Mouse (Mus musculus): ENCODE measurements around the gene Lama5.
"Not testable (repeated sequence)": the region's sequence is repeated elsewhere in the genome, so short reads cannot be mapped to it uniquely, and the experiment has no call there.

Gene Lama5

DNA sequence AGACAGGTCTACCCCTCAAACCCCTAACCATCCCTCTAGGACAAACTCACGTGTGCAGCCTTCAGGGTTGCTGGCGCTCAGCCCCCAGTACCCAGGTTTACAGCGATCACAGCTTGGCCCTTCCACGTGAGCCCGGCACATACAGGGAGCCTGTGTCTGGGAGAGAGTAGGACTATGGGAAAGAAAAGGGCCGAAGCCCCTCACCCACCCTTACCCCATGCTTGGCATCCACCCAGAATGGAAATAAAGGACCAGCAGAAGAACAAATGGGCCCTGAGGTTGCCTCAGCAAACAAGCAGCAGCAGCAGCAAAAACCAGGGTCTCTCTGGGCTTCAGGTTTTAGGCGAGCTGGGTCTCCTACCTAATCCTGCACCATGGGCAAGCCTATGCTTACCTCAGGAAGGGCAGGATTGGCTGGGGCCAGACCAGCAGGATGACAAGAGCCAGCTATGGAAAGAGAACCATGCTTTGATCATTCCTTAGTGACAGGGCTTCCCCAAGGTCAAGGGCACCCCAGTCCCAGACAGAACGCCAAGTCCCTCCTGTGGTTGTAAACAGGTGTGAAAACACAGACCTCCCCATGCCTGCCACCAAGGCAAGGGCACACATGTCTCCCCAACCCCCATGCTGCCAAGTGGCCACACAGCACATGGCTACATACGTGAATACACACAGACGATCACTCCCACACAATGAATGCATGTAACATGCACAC is 28.2 kb downstream of the Lama5 start:
- DNase-seq (ENCODE audit: low spot score), result no peak

GRCm38 (mm10) chr2:180196610-180197322 is 28.9 kb downstream of the Lama5 start:
- no peak for DNase-seq (ENCODE audit: low spot score)

DNA sequence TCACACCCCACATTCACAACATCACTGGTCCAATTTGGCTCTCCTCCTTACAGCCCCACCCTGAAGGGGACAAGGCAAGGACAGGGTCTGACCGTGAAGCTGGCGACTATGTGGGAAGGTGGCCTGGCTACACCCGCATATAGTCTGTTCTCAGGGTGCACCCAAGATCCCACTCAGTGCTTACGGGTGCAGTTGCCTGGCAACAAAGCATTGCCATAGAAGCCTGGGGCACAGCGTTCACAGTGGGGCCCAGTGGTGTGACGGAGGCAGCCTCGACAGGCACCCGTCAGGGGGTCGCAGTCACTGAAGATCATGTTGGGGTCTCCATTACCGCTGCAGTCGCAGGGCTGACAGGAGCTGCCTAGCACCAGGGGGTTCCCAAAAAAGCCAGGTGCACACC is 38.3 kb downstream of the Lama5 start:
- DNase-seq (ENCODE audit: low spot score), result no peak

- no peak for DNase-seq (ENCODE audit: low spot score)
These were observed 40.0 kb downstream of the Lama5 start for GRCm38 (mm10) chr2:180185686-180186085.

DNA sequence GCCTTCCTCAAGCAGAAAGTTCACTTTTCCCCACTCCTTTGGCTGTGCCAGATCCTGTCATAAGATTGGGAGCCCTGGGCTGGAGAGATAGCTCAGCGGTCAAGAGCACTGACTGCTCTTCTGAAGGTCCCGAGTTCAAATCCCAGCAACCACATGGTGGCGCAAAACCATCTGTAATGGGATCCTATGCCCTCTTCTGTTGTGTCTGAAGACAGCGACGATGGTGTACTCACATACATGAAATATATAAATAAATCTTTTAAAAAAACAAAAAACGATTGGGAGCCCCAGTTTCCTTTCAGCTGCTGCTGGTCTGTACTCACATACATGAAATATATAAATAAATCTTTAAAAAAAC is 40.9 kb downstream of the Lama5 start:
- no peak for DNase-seq (ENCODE audit: low spot score)

DNA sequence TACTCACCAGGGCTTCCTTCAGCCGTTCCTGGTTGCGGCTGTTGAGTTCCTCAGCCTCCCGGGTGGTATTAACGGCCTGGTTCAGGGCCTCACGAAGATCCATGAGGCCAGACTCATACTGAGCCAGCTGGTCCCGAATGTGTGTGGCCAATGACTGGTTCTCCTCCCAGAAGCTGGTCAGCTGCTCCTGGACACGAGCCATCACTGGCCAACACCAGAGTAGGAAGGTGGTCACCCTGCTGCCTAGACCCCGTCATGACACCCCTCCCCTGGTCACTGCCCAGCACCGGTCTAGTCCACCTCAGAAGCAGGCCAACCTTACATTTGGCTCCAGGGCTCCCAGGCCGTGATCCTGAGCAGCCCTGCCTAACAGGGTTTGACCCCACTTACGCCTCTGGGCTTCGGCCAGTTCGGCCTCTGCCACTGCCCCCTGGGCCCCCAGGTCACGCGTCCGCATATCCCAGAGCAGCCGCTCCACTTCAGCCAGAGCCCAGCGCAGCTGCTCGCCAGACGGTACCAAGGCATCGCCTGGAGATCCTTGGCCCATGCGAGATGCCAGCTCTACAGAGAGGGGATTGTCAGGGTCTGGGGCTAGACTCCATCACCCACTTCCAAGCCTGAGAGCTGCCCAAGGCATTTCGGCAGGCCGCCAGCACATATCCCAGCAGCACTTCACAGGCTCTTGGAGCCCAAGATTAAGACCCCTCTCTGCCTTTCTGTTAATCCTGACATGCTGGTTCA is 41.5 kb downstream of the Lama5 start:
- DNase-seq (ENCODE audit: low spot score), result no peak

DNA sequence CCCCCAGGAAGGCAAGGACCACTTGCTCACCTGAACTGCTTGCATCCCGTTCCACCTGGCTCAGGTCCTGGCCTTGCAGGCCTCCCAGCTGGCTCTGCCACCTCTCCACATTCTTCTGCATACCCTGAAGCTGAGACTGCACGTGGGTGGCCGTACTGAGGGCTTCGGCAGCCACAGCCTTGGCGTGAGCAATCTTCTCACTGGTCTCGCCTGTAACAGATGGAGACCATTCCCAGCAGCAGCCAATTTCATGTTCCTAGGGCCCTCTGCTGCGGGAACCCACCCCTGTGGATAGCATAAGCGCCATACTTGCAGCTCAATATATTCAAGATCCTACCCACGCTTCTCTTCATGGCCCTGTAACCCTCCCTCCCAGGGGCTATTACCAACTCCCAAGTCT is 44.1 kb downstream of the Lama5 start:
- no peak for DNase-seq (ENCODE audit: low spot score)

DNA sequence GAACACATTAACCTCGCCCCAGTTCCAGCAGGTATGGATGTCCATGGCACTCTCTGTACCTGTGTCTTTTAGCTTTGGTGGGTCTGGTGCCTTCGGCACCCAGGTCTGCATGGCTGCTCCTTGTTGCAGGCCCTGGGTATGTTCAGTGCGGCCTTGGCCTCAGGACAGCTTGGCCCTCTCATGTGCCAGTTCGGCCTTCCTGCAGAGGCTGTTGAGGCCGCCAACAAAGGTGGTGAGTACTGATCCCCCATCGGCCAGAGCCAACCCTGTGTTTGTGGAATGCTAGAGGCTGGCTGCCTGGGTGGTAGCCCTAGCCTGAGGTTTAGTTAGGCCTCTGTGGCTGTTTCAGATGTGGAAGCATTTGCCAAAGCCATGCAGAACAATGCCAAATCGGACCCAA is 49.9 kb downstream of the Lama5 start:
- no peak for DNase-seq (ENCODE audit: low spot score)

GRCm38 (mm10) chr2:180174121-180174520 is 51.5 kb downstream of the Lama5 start:
- no peak for DNase-seq (ENCODE audit: low spot score)

GRCm38 (mm10) chr2:180173711-180174110 is 51.9 kb downstream of the Lama5 start:
- not testable (repeated sequence) for DNase-seq (ENCODE audit: low spot score)

DNA sequence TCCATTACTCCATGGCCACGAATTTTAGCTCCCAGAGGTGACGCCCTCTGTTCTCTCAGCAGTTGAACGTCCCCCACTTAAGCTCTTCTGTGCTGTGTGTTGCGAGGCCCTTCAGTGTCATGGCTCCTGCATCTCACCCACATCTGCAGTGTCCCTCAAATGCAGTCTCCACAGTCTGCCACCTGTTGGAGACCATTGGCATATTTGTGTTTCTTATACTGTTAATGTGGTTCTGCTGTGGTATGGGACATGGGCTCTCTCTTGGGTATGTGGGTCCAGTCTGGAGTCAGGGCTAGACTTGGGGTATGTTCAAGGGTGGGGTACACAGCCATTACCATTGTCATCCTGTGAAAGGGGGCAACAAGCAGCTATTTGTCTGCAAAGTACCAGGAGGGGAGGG is 52.5 kb downstream of the Lama5 start:
- DNase-seq (ENCODE audit: low spot score), result no peak

- DNase-seq (ENCODE audit: low spot score), result no peak
These were observed 53.5 kb downstream of the Lama5 start for GRCm38 (mm10) chr2:180172152-180172551.

DNA sequence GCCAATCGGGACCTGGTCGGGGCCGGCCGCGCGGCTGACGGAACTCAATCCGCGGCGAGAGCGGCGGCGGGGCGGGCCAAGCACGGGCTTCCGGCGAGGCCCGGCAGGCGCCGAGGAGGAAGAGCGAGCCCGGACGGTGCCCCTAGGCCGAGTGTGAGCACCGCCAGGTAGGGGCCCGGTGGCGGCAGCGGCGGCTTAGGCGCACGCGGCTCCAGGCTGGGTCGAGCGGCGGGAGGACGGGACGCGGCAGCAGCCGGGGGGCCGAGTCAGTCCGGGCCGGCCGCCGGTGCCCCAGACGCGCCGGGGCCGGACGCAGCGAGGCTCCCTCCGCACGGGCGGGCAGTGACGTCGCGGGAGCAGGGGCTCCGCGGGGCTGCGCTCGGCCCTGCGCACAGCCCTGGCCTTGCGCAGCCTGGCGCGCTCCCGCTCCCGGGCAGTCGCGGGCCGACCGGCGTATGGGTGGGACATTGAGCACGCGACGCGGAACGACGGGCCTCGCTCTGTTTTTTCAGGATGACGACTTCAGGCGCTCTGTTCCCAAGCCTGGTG is 54.1 kb downstream of the Lama5 start:
- DNase-seq (ENCODE audit: low spot score), result peak; percentile 32

GRCm38 (mm10) chr2:180170806-180171521 is 54.7 kb downstream of the Lama5 start, which contains the start of gene Adrm1:
TSS of gene Adrm1 (plus strand) at chr2:180171485.
- DNase-seq (ENCODE audit: low spot score), result peak; percentile 93

GRCm38 (mm10) chr2:180170151-180170805 is 55.4 kb downstream of the Lama5 start:
- DNase-seq (ENCODE audit: low spot score), result no peak

GRCm38 (mm10) chr2:180166869-180167268 is 58.8 kb downstream of the Lama5 start:
- no peak for DNase-seq (ENCODE audit: low spot score)

GRCm38 (mm10) chr2:180165855-180166254 is 59.8 kb downstream of the Lama5 start:
- DNase-seq (ENCODE audit: low spot score), result no peak

GRCm38 (mm10) chr2:180158627-180159026 is 67.0 kb downstream of the Lama5 start:
- DNase-seq (ENCODE audit: low spot score), result no peak

GRCm38 (mm10) chr2:180154796-180155195 is 70.9 kb downstream of the Lama5 start:
- no peak for DNase-seq (ENCODE audit: low spot score)

- DNase-seq (ENCODE audit: low spot score), result no peak
These were observed 77.1 kb downstream of the Lama5 start for GRCm38 (mm10) chr2:180148551-180148950.

DNA sequence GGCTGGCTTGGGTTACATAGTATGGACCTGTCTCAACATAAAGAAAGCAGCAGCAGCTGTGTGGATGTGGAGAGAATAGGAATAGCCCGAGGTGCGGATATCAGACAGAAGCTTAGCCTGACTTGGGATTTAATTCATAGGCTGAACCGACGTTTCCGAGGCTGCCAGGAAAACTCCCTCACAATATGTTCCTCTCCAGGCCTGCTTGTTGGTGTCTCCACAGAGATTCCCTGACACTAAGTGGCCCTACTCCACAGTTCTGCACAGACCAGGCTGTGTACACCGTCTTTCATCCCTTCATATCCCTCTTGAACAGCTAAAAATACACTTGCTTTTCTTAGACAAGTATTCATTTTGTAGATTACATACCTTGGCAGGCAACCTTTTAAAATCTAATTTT is 78.3 kb downstream of the Lama5 start:
- no peak for DNase-seq (ENCODE audit: low spot score)

Measured in ovary, adult 18-20 months (tissue).